Mouse (Mus musculus) cerebellum, adult 2 months (tissue): ENCODE data around the gene Agpat1. TPM values are rescaled to one million over a fixed set of nuclear protein-coding genes. Genes with fewer than 3 reads are reported as not detected.
A peak's percentile ranks its signal among the peaks of the same experiment; 100 is the strongest.

ENCODE experiments used
- DNase-seq, 2 experiments: peaks; one replicate each; pipeline ENCODE4 v3.0.0; 2021
- H3K27ac ChIP-seq: fragments of 200-500 bp; 2 replicates; pipeline ENCODE4 v1.5.1; 2012; ENCODE audit warnings: low read length, control low read depth, inconsistent platforms; ENCODE audit not compliant: insufficient read depth
- H3K27me3 ChIP-seq: fragments of 200-500 bp; 2 replicates; pipeline ENCODE4 v1.6.1; 2012; ENCODE audit warnings: inconsistent platforms, mild to moderate bottlenecking, low read length, moderate library complexity; ENCODE audit not compliant: control insufficient read depth, insufficient read depth
- H3K4me1 ChIP-seq: fragments of 200-500 bp; 2 replicates; pipeline ENCODE4 v1.6.1; 2011; ENCODE audit warnings: low read length; ENCODE audit not compliant: control insufficient read depth, insufficient read depth
- H3K4me3 ChIP-seq: fragments of 200-500 bp; replicated peaks from 2 replicates; pipeline ENCODE3; 2011; ENCODE audit warnings: mild to moderate bottlenecking, low read depth, low read length, control low read depth; ENCODE audit not compliant: insufficient read depth
- CTCF ChIP-seq: fragments of 200-500 bp; IDR thresholded peaks from 2 replicates; pipeline ENCODE4 v1.5.1; 2011; ENCODE audit warnings: low read depth, mild to moderate bottlenecking, control low read depth, low read length, moderate library complexity, borderline replicate concordance; ENCODE audit not compliant: insufficient read depth
- POLR2A ChIP-seq: fragments of 200-500 bp; IDR thresholded peaks from 2 replicates; pipeline ENCODE4 v1.6.1; 2011; ENCODE audit warnings: low read length, control low read depth, borderline replicate concordance; ENCODE audit not compliant: insufficient read depth
- WGBS: fragments of 180-500 bp; shearing (Covaris S2); methylation state at CpG from one replicate; pipeline ENCODE4 v1.1.7; 2018; 5-methylcytosine and 5-hydroxymethylcytosine counted together
- polyA plus RNA-seq: library from polyadenylated mRNA; depleted of rRNA; stranded (reverse); fragments of >200 nt; gene quantifications from 2 replicates; pipeline ENCODE4 v1.2.3, GENCODE M21; 2012

Gene Agpat1
- polyA plus RNA-seq, 1 experiment = 172 TPM

- 18% methylated on average over 10 of the region's 10 CpGs for WGBS
- H3K27ac ChIP-seq = peak overlapping the region; percentile 75; the same call in 1 of the 2 replicates
- peak; percentile 81 to 90 for DNase-seq
Observed at GRCm38 (mm10) chr17:34643944-34644343, 39.9 kb downstream of the Agpat1 start.

GRCm38 (mm10) chr17:34644608-34645007, 40.5 kb downstream of the Agpat1 start, which contains the start of gene Fkbpl:
TSS of gene Fkbpl (plus strand) at chr17:34644764.
- under 1% methylated on average over 16 of the region's 16 CpGs for WGBS
- H3K27me3 ChIP-seq = no peaks in the 10 kb centered on the region
- H3K4me3 ChIP-seq = peak within 1 kb of the TSS; percentile 99
- TF ChIP-seq CTCF = no peak
- TF ChIP-seq POLR2A = peak; percentile 49; the same call in 1 of the 2 replicates
- H3K27ac ChIP-seq = peak within 1 kb of the TSS; percentile 75; the same call in 1 of the 2 replicates
- H3K4me1 ChIP-seq = peaks cover 37% of the 10 kb centered on the region
- peak; percentile 98 for DNase-seq

More at GRCm38 (mm10) chr17:34643944-34644343, 39.9 kb downstream of the Agpat1 start:
- peak; percentile 35; the same call in 1 of the 2 replicates for TF ChIP-seq POLR2A
- no peak for TF ChIP-seq CTCF
- Histone ChIP-seq H3K4me3 (peak overlapping the region; percentile 38), H3K4me1 (peaks cover 43% of the 10 kb centered on the region), H3K27me3 (no peaks in the 10 kb centered on the region)

GRCm38 (mm10) chr17:34645256-34645829, 41.3 kb downstream of the Agpat1 start:
- Histone ChIP-seq H3K27me3 (no peaks in the 10 kb centered on the region), H3K4me1 (peaks cover 31% of the 10 kb centered on the region), H3K27ac (no peak overlapping the region; the same call in 1 of the 2 replicates), H3K4me3 (peak overlapping the region; percentile 99)
- WGBS = 37% methylated on average over 10 of the region's 10 CpGs
- DNase-seq = peak; percentile 19 to 31
- TF ChIP-seq CTCF = no peak
- TF ChIP-seq POLR2A = no peak

GRCm38 (mm10) chr17:34645831-34646511, 41.9 kb downstream of the Agpat1 start:
- H3K4me3 ChIP-seq = no peak overlapping the region
- no peaks in the 10 kb centered on the region for H3K27me3 ChIP-seq
- no peak overlapping the region for H3K27ac ChIP-seq
- WGBS = 49% methylated on average over 30 of the region's 30 CpGs
- DNase-seq = peak; percentile 35 to 46
- TF ChIP-seq POLR2A = no peak
- TF ChIP-seq CTCF = no peak
- H3K4me1 ChIP-seq = peaks cover 25% of the 10 kb centered on the region

- 0 out of 2 replicates have a peak within 1 kb of the TSS, but pooled peaks have one; percentile 8 for H3K27ac ChIP-seq
- peaks cover 18% of the 10 kb centered on the region for H3K4me1 ChIP-seq
- peak within 1 kb of the TSS; percentile 68 for H3K4me3 ChIP-seq
- 2% methylated on average over 66 of the region's 66 CpGs for WGBS
- H3K27me3 ChIP-seq = no peaks in the 10 kb centered on the region
- DNase-seq = peak; percentile 94 to 99
- TF ChIP-seq POLR2A = peak; percentile 31; the same call in 1 of the 2 replicates
- no peak for TF ChIP-seq CTCF
Observed at GRCm38 (mm10) chr17:34646906-34647787, 43.1 kb downstream of the Agpat1 start, which contains the start of gene Atf6b. TSS of gene Atf6b (plus strand) at chr17:34647146.

GRCm38 (mm10) chr17:34648141-34648890, 44.3 kb downstream of the Agpat1 start:
- TF ChIP-seq POLR2A (no peak), CTCF (no peak)
- Histone ChIP-seq H3K4me3 (peak overlapping the region; percentile 5), H3K27ac (no peak overlapping the region), H3K27me3 (no peaks in the 10 kb centered on the region), H3K4me1 (peaks cover 15% of the 10 kb centered on the region)
- peak; percentile 12 to 19 for DNase-seq
- whole genome bisulfite sequencing = 83% methylated on average over 16 of the region's 16 CpGs

- H3K4me3 ChIP-seq = no peak overlapping the region
- TF ChIP-seq CTCF (no peak), POLR2A (no peak)
Observed at GRCm38 (mm10) chr17:34649106-34649864, 45.2 kb downstream of the Agpat1 start.

More at GRCm38 (mm10) chr17:34649106-34649864, 45.2 kb downstream of the Agpat1 start:
- WGBS = 83% methylated on average over 18 of the region's 18 CpGs
- H3K27ac ChIP-seq = no peak overlapping the region
- peaks cover 12% of the 10 kb centered on the region for H3K4me1 ChIP-seq
- no peaks in the 10 kb centered on the region for H3K27me3 ChIP-seq
- DNase-seq = peak in 1 of 2 experiments; percentile 8
